ENCODE assay signal across 8 mouse cellular contexts in genomic region chr5:117121657-117122056, GRCm38 (mm10). TPM values are rescaled to one million over a fixed set of nuclear protein-coding genes. Genes with fewer than 3 reads are reported as not detected.
DNase-seq lines count a peak whose midpoint lies in the region; ATAC-seq and TF ChIP-seq lines count a peak whose summit lies in the region.

No protein-coding gene starts in this region.

- no peaks in the 10 kb centered on the region; the same call in 1 of the 2 replicates for H3K9me3 ChIP-seq in liver, embryonic 15.5 days (replicated peaks)

- ATAC-seq in liver, embryonic 15.5 days (ENCODE audit: insufficient read depth), result no peak

- H3K4me3 ChIP-seq in left cerebral cortex, adult 2 months, result peak overlapping the region; percentile 92
- peak overlapping the region; percentile 89 for H3K4me3 ChIP-seq in embryonic fibroblast, embryonic 13.5 days (ENCODE audit: insufficient read depth, low read length)
- H3K4me3 ChIP-seq in liver, embryonic 15.5 days (replicated peaks), result peak overlapping the region; percentile 78

- H3K27ac ChIP-seq in left cerebral cortex, adult 2 months, result no peak overlapping the region
- no peak overlapping the region for H3K27ac ChIP-seq in embryonic fibroblast, embryonic 13.5 days (ENCODE audit: insufficient read depth, low read length)
- peak overlapping the region; percentile 95 for H3K27ac ChIP-seq in liver, embryonic 15.5 days (replicated peaks)

- H3K27me3 ChIP-seq in liver, embryonic 15.5 days, result no peaks in the 10 kb centered on the region

- H3K4me2 ChIP-seq in liver, embryonic 15.5 days, result peak overlapping the region; percentile 93

- no peak for TF ChIP-seq CTCF in left cerebral cortex, adult 2 months (IDR thresholded peaks at IDR 0.05)
- no peak for TF ChIP-seq CTCF in embryonic fibroblast, embryonic 13.5 days (IDR thresholded peaks at IDR 0.05; ENCODE audit: borderline replicate concordance, insufficient read depth, low read length)

- intact Hi-C loops in left cerebral cortex, adult 2 months (cut with DNase I), result loop anchor here (2.0 kb wide), 1 partner anchor 17 kb away; no protein-coding TSS in a partner anchor
- intact Hi-C loops in left cerebral cortex, postnatal 4 days (cut with DNase I), result no loop called here

- DNase-seq in adrenal gland, postnatal 14 days, result peak; percentile 47
- DNase-seq in adrenal gland, postnatal 25 days, result no peak
- DNase-seq in left cerebral cortex, adult 2 months (ENCODE audit: extremely low spot score in 1 of 2, low spot score in 2 of 2), result no peak
- no peak for DNase-seq in left cerebral cortex, postnatal 4 days
- no peak for DNase-seq in spleen, adult 12 weeks (ENCODE audit: low spot score)
- no peak for DNase-seq in natural killer cell, adult 2 months (ENCODE audit: low spot score in 2 of 2)

- WGBS in liver, embryonic 15.5 days (ENCODE audit: insufficient replicate concordance), result 15% methylated on average over 2 of the region's 2 CpGs

- H3K4me1 ChIP-seq in embryonic fibroblast, embryonic 13.5 days (ENCODE audit: control insufficient read depth, insufficient read depth, low read length), result peaks cover 2% of the 10 kb centered on the region; the same call in 1 of the 2 replicates
- H3K4me1 ChIP-seq in liver, embryonic 15.5 days (replicated peaks), result peaks cover 79% of the 10 kb centered on the region

- H3K36me3 ChIP-seq in liver, embryonic 15.5 days (replicated peaks), result peaks cover 28% of the 10 kb centered on the region

- no peak for TF ChIP-seq POLR2A in embryonic fibroblast, embryonic 13.5 days (IDR thresholded peaks at IDR 0.05; ENCODE audit: low read depth, low read length)

- peak overlapping the region; percentile 79; the same call in 1 of the 2 replicates for H3K9ac ChIP-seq in liver, embryonic 15.5 days

RNA-seq across cellular contexts. Expression of gene Taok3, which starts 1.7 kb away (rescaled TPM):
- total RNA-seq in adrenal gland, postnatal 14 days (2021), result 29.8 and 35.4 TPM in 2 replicates
- 35.0 and 51.8 TPM in 2 replicates for total RNA-seq in adrenal gland, postnatal 25 days (2021)
- total RNA-seq in left cerebral cortex, adult 2 months (2021), result 10 to 100 TPM; 52.5 to 54.7 TPM
- total RNA-seq in left cerebral cortex, postnatal 4 days (2021), result 10 to 100 TPM; 80.6 to 85.3 TPM
- polyA plus RNA-seq in embryonic fibroblast, embryonic 13.5 days (2011; ENCODE audit: insufficient read length, low read depth, missing spikeins), result 25.1 and 33.9 TPM in 2 replicates
- polyA plus RNA-seq in liver, embryonic 15.5 days (2015; fragmentation: Nextera tagmentation; extraction: Ambion mirVana), result 42.5 and 42.7 TPM in 2 replicates

RNA-seq across cellular contexts. Expression of gene Suds3, which starts 5.7 kb away (rescaled TPM):
- 88.4 and 109 TPM in 2 replicates for total RNA-seq in adrenal gland, postnatal 14 days (2021)
- 119 and 125 TPM in 2 replicates for total RNA-seq in adrenal gland, postnatal 25 days (2021)
- total RNA-seq in left cerebral cortex, adult 2 months (2021), result 100 to 1,000 TPM; 117 to 141 TPM
- 10 to 100 TPM; 81.4 to 81.6 TPM for total RNA-seq in left cerebral cortex, postnatal 4 days (2021)
- polyA plus RNA-seq in embryonic fibroblast, embryonic 13.5 days (2011; ENCODE audit: insufficient read length, low read depth, missing spikeins), result 55.7 and 72.1 TPM in 2 replicates
- polyA plus RNA-seq in liver, embryonic 15.5 days (2015; fragmentation: Nextera tagmentation; extraction: Ambion mirVana), result 30.7 and 31.7 TPM in 2 replicates
